Mouse (Mus musculus) intestine, postnatal 0 days (tissue): ENCODE data around the gene Cabin1. TPM values are rescaled to one million over a fixed set of nuclear protein-coding genes. Genes with fewer than 3 reads are reported as not detected.
A peak's percentile ranks its signal among the peaks of the same experiment; 100 is the strongest.

Experiments
- ATAC-seq: fragments of 200-750 bp; cut with Nextera tagmentation; 2 replicates; pipeline ENCODE4 v1.8.0; 2017; ENCODE audit warnings: mild to moderate bottlenecking, moderate TSS enrichment, moderate library complexity
- H3K27ac ChIP-seq: fragments of 300-500 bp; sonication (generic); 2 replicates; pipeline ENCODE4 v1.5.1; 2014; ENCODE audit warnings: mild to moderate bottlenecking, low read depth, low read length, moderate library complexity
- H3K27me3 ChIP-seq: fragments of 300-500 bp; sonication (generic); replicated peaks from 2 replicates; pipeline ENCODE4 v1.6.1; 2014; ENCODE audit warnings: low read length, mixed read lengths; ENCODE audit not compliant: control insufficient read depth, insufficient read depth
- H3K36me3 ChIP-seq: fragments of 300-500 bp; sonication (generic); 2 replicates; pipeline ENCODE4 v1.6.1; 2014; ENCODE audit warnings: mild to moderate bottlenecking, moderate library complexity; ENCODE audit not compliant: control insufficient read depth, insufficient read depth
- H3K4me1 ChIP-seq: fragments of 300-500 bp; sonication (generic); replicated peaks from 2 replicates; pipeline ENCODE4 v1.6.1; 2014; ENCODE audit warnings: antibody characterized with exemption, low read length, mixed read lengths; ENCODE audit not compliant: control insufficient read depth, insufficient read depth
- H3K4me2 ChIP-seq: fragments of 300-500 bp; sonication (generic); replicated peaks from 2 replicates; pipeline ENCODE4 v1.6.1; 2014; ENCODE audit warnings: low read depth, mild to moderate bottlenecking, moderate library complexity
- H3K4me3 ChIP-seq: fragments of 300-500 bp; sonication (generic); 2 replicates; pipeline ENCODE4 v1.5.1; 2014; ENCODE audit warnings: low read depth, low read length
- H3K9ac ChIP-seq: fragments of 300-500 bp; sonication (generic); 2 replicates; pipeline ENCODE4 v1.6.1; 2014; ENCODE audit warnings: mild to moderate bottlenecking, low read depth, low read length
- H3K9me3 ChIP-seq: fragments of 300-500 bp; sonication (generic); 2 replicates; pipeline ENCODE4 v1.6.1; 2016; ENCODE audit warnings: mixed run types; ENCODE audit not compliant: control insufficient read depth
- CTCF ChIP-seq: sonication (generic); IDR thresholded peaks from 2 replicates; pipeline ENCODE4 v1.5.1; 2016; ENCODE audit warnings: low read depth, mild to moderate bottlenecking, control low read depth, antibody characterized with exemption, moderate library complexity
- WGBS: fragments of 180-500 bp; shearing (Covaris S2); extraction: QIAGEN DNeasy Blood & Tissue Kit; methylation state at CpG from one replicate; pipeline ENCODE4 v1.1.7; 2014; 5-methylcytosine and 5-hydroxymethylcytosine counted together
- polyA plus RNA-seq: library from polyadenylated mRNA; unstranded; fragments of >200 nt; fragmentation: Nextera tagmentation; extraction: Ambion mirVana; gene quantifications from 2 replicates; pipeline ENCODE4 v1.2.1, GENCODE M21; 2015

Gene Cabin1
- polyA plus RNA-seq, 1 experiment from 2014 or later: 14.1 TPM

GRCm38 (mm10) chr10:75626991-75627390 is 137.2 kb downstream of the Cabin1 start:
- TF ChIP-seq CTCF: no peak
- Histone ChIP-seq H3K27ac (no peak overlapping the region), H3K4me1 (no peaks in the 10 kb centered on the region), H3K4me2 (no peak overlapping the region), H3K9me3 (no peaks in the 10 kb centered on the region), H3K27me3 (no peaks in the 10 kb centered on the region), H3K36me3 (no peaks in the 10 kb centered on the region), H3K4me3 (no peak overlapping the region), H3K9ac (no peak overlapping the region)
- 34% methylated on average over 3 of the region's 3 CpGs for WGBS
- no peak for ATAC-seq

GRCm38 (mm10) chr10:75625920-75626319 is 138.2 kb downstream of the Cabin1 start:
- no peaks in the 10 kb centered on the region for H3K27me3 ChIP-seq

GRCm38 (mm10) chr10:75620818-75621217 is 143.3 kb downstream of the Cabin1 start:
- H3K36me3 ChIP-seq: no peaks in the 10 kb centered on the region
- no peak overlapping the region for H3K4me3 ChIP-seq
- H3K27me3 ChIP-seq: no peaks in the 10 kb centered on the region
- WGBS: 38% methylated on average over 3 of the region's 3 CpGs
- peak; percentile 50 for TF ChIP-seq CTCF
- H3K27ac ChIP-seq: no peak overlapping the region
- no peaks in the 10 kb centered on the region for H3K4me1 ChIP-seq
- no peaks in the 10 kb centered on the region for H3K9me3 ChIP-seq
- no peak overlapping the region for H3K9ac ChIP-seq
- no peak overlapping the region for H3K4me2 ChIP-seq
- ATAC-seq: no peak

More at GRCm38 (mm10) chr10:75625920-75626319, 138.2 kb downstream of the Cabin1 start:
- Histone ChIP-seq H3K9ac (no peak overlapping the region), H3K27ac (no peak overlapping the region), H3K36me3 (no peaks in the 10 kb centered on the region), H3K9me3 (no peaks in the 10 kb centered on the region), H3K4me2 (no peak overlapping the region), H3K4me1 (no peaks in the 10 kb centered on the region), H3K4me3 (no peak overlapping the region)
- TF ChIP-seq CTCF: no peak
- WGBS: 31% methylated on average over 6 of the region's 6 CpGs
- no peak for ATAC-seq

- Histone ChIP-seq H3K27me3 (no peaks in the 10 kb centered on the region), H3K36me3 (no peaks in the 10 kb centered on the region), H3K4me1 (no peaks in the 10 kb centered on the region), H3K9ac (no peak overlapping the region), H3K9me3 (no peaks in the 10 kb centered on the region), H3K27ac (no peak overlapping the region), H3K4me2 (no peak overlapping the region), H3K4me3 (no peak overlapping the region)
- 90% methylated on average over 4 of the region's 4 CpGs for WGBS
- TF ChIP-seq CTCF: no peak
- ATAC-seq: no peak
These were observed 148.1 kb downstream of the Cabin1 start for GRCm38 (mm10) chr10:75616044-75616443.

GRCm38 (mm10) chr10:75610486-75610885 is 153.7 kb downstream of the Cabin1 start:
- no peak for TF ChIP-seq CTCF
- Histone ChIP-seq H3K4me1 (no peaks in the 10 kb centered on the region), H3K27ac (no peak overlapping the region), H3K36me3 (no peaks in the 10 kb centered on the region), H3K27me3 (no peaks in the 10 kb centered on the region), H3K9ac (no peak overlapping the region), H3K4me2 (no peak overlapping the region), H3K4me3 (no peak overlapping the region), H3K9me3 (no peaks in the 10 kb centered on the region)
- 48% methylated on average over 7 of the region's 7 CpGs for WGBS
- no peak for ATAC-seq

GRCm38 (mm10) chr10:75608975-75609374 is 155.2 kb downstream of the Cabin1 start:
- Histone ChIP-seq H3K27me3 (no peaks in the 10 kb centered on the region), H3K36me3 (no peaks in the 10 kb centered on the region), H3K4me2 (no peak overlapping the region), H3K9ac (no peak overlapping the region), H3K4me1 (no peaks in the 10 kb centered on the region), H3K27ac (no peak overlapping the region), H3K9me3 (no peaks in the 10 kb centered on the region), H3K4me3 (no peak overlapping the region)
- no peak for TF ChIP-seq CTCF
- 84% methylated on average over 11 of the region's 11 CpGs for WGBS
- no peak for ATAC-seq

GRCm38 (mm10) chr10:75607253-75607652 is 156.9 kb downstream of the Cabin1 start:
- Histone ChIP-seq H3K9me3 (no peaks in the 10 kb centered on the region), H3K27me3 (no peaks in the 10 kb centered on the region), H3K27ac (no peak overlapping the region), H3K4me1 (no peaks in the 10 kb centered on the region), H3K4me2 (no peak overlapping the region), H3K36me3 (no peaks in the 10 kb centered on the region), H3K9ac (no peak overlapping the region), H3K4me3 (no peak overlapping the region)
- 84% methylated on average over 4 of the region's 4 CpGs for WGBS
- no peak for ATAC-seq
- TF ChIP-seq CTCF: no peak
